Mouse (Mus musculus) MEL (cell line): ENCODE results near the gene Ube2d3.
"Not testable (repeated sequence)": the region's sequence is repeated elsewhere in the genome, so short reads cannot be mapped to it uniquely, and the experiment has no call there.

Source experiments
- CTCF ChIP-seq, 3 experiments: IDR thresholded peaks in 2 of 3; conservative IDR thresholded peaks in 1 of 3; 2 replicates each; pipeline ENCODE4 v1.5.1; 2011 to 2012; ENCODE audit warnings: low read length in 3 of 3, low read depth in 2 of 3, mild to moderate bottlenecking in 2 of 3, improper control_type of control experiment in 1 of 3, inconsistent platforms in 1 of 3, mixed read lengths in 1 of 3, moderate library complexity in 1 of 3; ENCODE audit not compliant: control insufficient read depth in 1 of 3, insufficient read depth in 1 of 3, poor library complexity in 1 of 3, severe bottlenecking in 1 of 3
- EP300 ChIP-seq, 2 experiments: IDR thresholded peaks; 2 replicates each; pipeline ENCODE4 v1.6.1; 2011; ENCODE audit warnings: improper control_type of control experiment in 2 of 2, low read length in 2 of 2, low read depth in 1 of 2, mild to moderate bottlenecking in 1 of 2
- JUND ChIP-seq: IDR thresholded peaks from 2 replicates; pipeline ENCODE4 v1.6.1; 2011; ENCODE audit warnings: low read depth, mild to moderate bottlenecking, improper control_type of control experiment, low read length
- KAT2A ChIP-seq: conservative IDR thresholded peaks from 2 replicates; pipeline ENCODE4 v1.6.1; 2012; ENCODE audit warnings: low read depth, low read length, improper control_type of control experiment, inconsistent platforms
- MAFK ChIP-seq: IDR thresholded peaks from 2 replicates; pipeline ENCODE4 v1.6.1; 2011; ENCODE audit warnings: low read depth, mild to moderate bottlenecking, low read length, improper control_type of control experiment, borderline replicate concordance
- MAX ChIP-seq: IDR thresholded peaks from 2 replicates; pipeline ENCODE4 v1.6.1; 2011; ENCODE audit warnings: low read length, improper control_type of control experiment
- MYB ChIP-seq: IDR thresholded peaks from 2 replicates; pipeline ENCODE4 v1.6.1; 2011; ENCODE audit warnings: mild to moderate bottlenecking, low read depth, low read length, improper control_type of control experiment
- MYC ChIP-seq: IDR thresholded peaks from 2 replicates; pipeline ENCODE4 v1.6.1; 2011; ENCODE audit warnings: low read depth, mild to moderate bottlenecking, low read length, improper control_type of control experiment, moderate library complexity
- POLR2A ChIP-seq, 2 experiments: IDR thresholded peaks; 2 replicates each; pipeline ENCODE4 v1.6.1; 2011 to 2012; ENCODE audit warnings: low read length in 2 of 2, mild to moderate bottlenecking in 2 of 2, control low read depth in 1 of 2, improper control_type of control experiment in 1 of 2, low read depth in 1 of 2, moderate library complexity in 1 of 2; ENCODE audit not compliant: control insufficient read depth in 1 of 2, insufficient read depth in 1 of 2, poor library complexity in 1 of 2
- POLR2AphosphoS5 ChIP-seq: IDR thresholded peaks from 2 replicates; pipeline ENCODE4 v1.6.1; 2012; ENCODE audit warnings: low read depth, borderline replicate concordance, mild to moderate bottlenecking, inconsistent platforms, low read length, moderate library complexity, mixed read lengths
- RAD21 ChIP-seq: IDR thresholded peaks from 2 replicates; pipeline ENCODE4 v1.6.1; 2011; ENCODE audit warnings: mild to moderate bottlenecking, low read depth, low read length, improper control_type of control experiment
- TAL1 ChIP-seq: IDR thresholded peaks from 2 replicates; pipeline ENCODE4 v1.6.1; 2012; ENCODE audit warnings: mild to moderate bottlenecking, inconsistent platforms, low read length, moderate library complexity, mixed read lengths
- USF1 ChIP-seq: IDR thresholded peaks from 2 replicates; pipeline ENCODE4 v1.6.1; 2014; ENCODE audit warnings: low read depth, mild to moderate bottlenecking, inconsistent platforms, low read length, improper control_type of control experiment, moderate library complexity

DNA sequence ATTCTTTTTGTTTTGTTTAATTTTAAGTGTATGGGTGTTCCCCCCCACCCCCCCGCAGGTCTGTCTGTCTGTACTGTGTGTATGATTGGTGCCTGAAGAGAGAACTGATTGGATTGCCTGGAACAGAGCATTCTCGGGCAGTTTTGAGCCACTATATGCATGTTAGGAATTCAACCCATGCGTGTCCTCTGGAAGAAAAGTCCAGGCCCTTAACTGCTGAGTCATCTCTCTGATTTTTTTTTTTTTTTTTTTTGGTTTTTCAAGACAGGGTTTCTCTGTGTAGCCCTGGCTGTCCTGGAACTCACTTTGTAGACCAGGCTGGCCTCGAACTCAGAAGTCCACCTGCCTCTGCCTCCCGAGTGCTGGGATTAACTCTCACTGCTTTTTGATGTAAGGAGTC is 41.1 kb downstream of the Ube2d3 start:
- TF ChIP-seq KAT2A; POLR2AphosphoS5; JUND; POLR2A (IDR thresholded peaks at IDR 0.05; ENCODE audit: control insufficient read depth in 1 of 2, insufficient read depth in 1 of 2, low read depth in 1 of 2, low read length in 2 of 2, poor library complexity in 1 of 2); CTCF (IDR thresholded peaks at IDR 0.05 in 2 of 3, conservative IDR thresholded peaks at IDR 0.05 in 1 of 3; ENCODE audit: control insufficient read depth in 1 of 3, insufficient read depth in 1 of 3, low read depth in 2 of 3, low read length in 3 of 3, poor library complexity in 1 of 3, severe bottlenecking in 1 of 3); MYC; RAD21; MAX; TAL1; USF1; MYB; MAFK; EP300 (IDR thresholded peaks at IDR 0.05; ENCODE audit: low read depth in 1 of 2, low read length in 2 of 2): not testable (repeated sequence)
